ENCODE assay signal across 25 mouse cellular contexts in genomic region chr6:72841986-72842502, GRCm38 (mm10). TPM values are rescaled to one million over a fixed set of nuclear protein-coding genes. Genes with fewer than 3 reads are reported as not detected.
DNase-seq lines count a peak whose midpoint lies in the region; ATAC-seq and TF ChIP-seq lines count a peak whose summit lies in the region.
"Had no signal": no experiment of that assay in that cellular context is flagged by ENCODE, and none has a peak within 500 bp of the region (broad histone marks: within the 10 kb centered on the region; RNA-seq: fewer than 3 reads in every experiment).

No protein-coding gene starts in this region.

- no peak overlapping the region for H3K4me2 ChIP-seq in hindbrain, postnatal 0 days (ENCODE audit: low read depth, low read length)
- H3K4me2 ChIP-seq: embryonic facial prominence, embryonic 15.5 days; heart, embryonic 12.5 days; hindbrain, embryonic 15.5 days had no signal

- no peak overlapping the region for H3K9ac ChIP-seq in ES-E14 (ENCODE audit: insufficient read depth, low read depth, low read length, poor library complexity, severe bottlenecking)
- no peak overlapping the region for H3K9ac ChIP-seq in hindbrain, postnatal 0 days (replicated peaks; ENCODE audit: low read length)
- H3K9ac ChIP-seq: embryonic facial prominence, embryonic 15.5 days; heart, embryonic 12.5 days; hindbrain, embryonic 15.5 days had no signal

- ATAC-seq in frontal cortex, adult (ENCODE audit: low TSS enrichment): peak; percentile 61
- ATAC-seq in hindbrain, postnatal 0 days: no peak
- ATAC-seq: CD4-positive, CD25-positive, alpha-beta regulatory T cell, adult 4 months; forebrain, embryonic 14.5 days; inflammation-experienced regulatory T-cells, adult 6 months; intestine, postnatal 0 days had no signal

- in situ Hi-C loops in ES-E14 (cut with MboI; ENCODE audit: low sequenced_read_pairs in 2 of 2, unreplicated experiment in 2 of 2): loop anchor here (25.0 kb wide), 1 partner anchor 430 kb away; the partner anchor contains the start of gene Ggcx (in 2 of the 2)

- H3K27me3 ChIP-seq in hindbrain, postnatal 0 days (ENCODE audit: insufficient read depth, low read length): no peaks in the 10 kb centered on the region
- H3K27me3 ChIP-seq: embryonic facial prominence, embryonic 15.5 days; heart, embryonic 12.5 days; hindbrain, embryonic 15.5 days had no signal

- H3K9me3 ChIP-seq in ES-E14 (ENCODE audit: control insufficient read depth, insufficient read depth, low read depth, low read length): no peaks in the 10 kb centered on the region
- no peaks in the 10 kb centered on the region for H3K9me3 ChIP-seq in hindbrain, postnatal 0 days (ENCODE audit: low read length)
- H3K9me3 ChIP-seq: embryonic facial prominence, embryonic 15.5 days; forebrain, embryonic 10.5 days; G1E; heart, embryonic 12.5 days; hindbrain, embryonic 10.5 days; hindbrain, embryonic 15.5 days had no signal

- no peak for DNase-seq in frontal cortex, postnatal 10 days (ENCODE audit: low spot score in 2 of 2)
- peak; percentile 23 for DNase-seq in right cerebral cortex, adult 18-20 months
- DNase-seq in right cerebral cortex, postnatal 36 days (ENCODE audit: low spot score in 2 of 2): no peak
- DNase-seq in ES-E14 (ENCODE audit: low read depth, low spot score): no peak
- peak; percentile 43 for DNase-seq in brain, adult 2 months (ENCODE audit: low read depth, low spot score)
- DNase-seq in embryo, embryonic 11 days: no peak
- DNase-seq in hindbrain, postnatal 0 days (ENCODE audit: low spot score): no peak
- DNase-seq: adrenal gland, postnatal 10 days; cerebellum, adult 2 months; cerebellum, postnatal 10 days; gastrocnemius, postnatal 10 days; heart, adult 18-20 months; kidney, adult 8-10 months had no signal

- peak overlapping the region; percentile 70; the same call in 1 of the 2 replicates for H3K27ac ChIP-seq in ES-E14 (ENCODE audit: insufficient read depth, low read depth, low read length, poor library complexity, severe bottlenecking)
- no peak overlapping the region for H3K27ac ChIP-seq in hindbrain, postnatal 0 days
- H3K27ac ChIP-seq: embryonic facial prominence, embryonic 15.5 days; forebrain, embryonic 10.5 days; hindbrain, embryonic 10.5 days; hindbrain, embryonic 15.5 days had no signal

- TF ChIP-seq CTCF in hindbrain, postnatal 0 days (IDR thresholded peaks at IDR 0.05; ENCODE audit: low read depth): no peak

- no peak overlapping the region for H3K4me3 ChIP-seq in ES-E14 (ENCODE audit: insufficient read depth in 1 of 2, low read depth in 1 of 2, low read length in 2 of 2, poor library complexity in 1 of 2, severe bottlenecking in 1 of 2)
- H3K4me3 ChIP-seq in hindbrain, postnatal 0 days (ENCODE audit: low read length): no peak overlapping the region
- H3K4me3 ChIP-seq: embryonic facial prominence, embryonic 15.5 days; erythroblast, embryonic 14.5 days; forebrain, embryonic 10.5 days; heart, embryonic 12.5 days; hindbrain, embryonic 10.5 days; hindbrain, embryonic 15.5 days had no signal

- WGBS in hindbrain, postnatal 0 days: 89% methylated on average over 7 of the region's 7 CpGs

- H3K4me1 ChIP-seq in ES-E14 (ENCODE audit: control insufficient read depth in 2 of 2, insufficient read depth in 2 of 2, low read length in 2 of 2, poor library complexity in 1 of 2): peaks cover 2 to 8% of the 10 kb centered on the region in 2 experiments; a peak in 2 of 4 replicates
- no peaks in the 10 kb centered on the region for H3K4me1 ChIP-seq in hindbrain, postnatal 0 days (ENCODE audit: insufficient read depth, low read length)
- H3K4me1 ChIP-seq: embryonic facial prominence, embryonic 15.5 days; forebrain, embryonic 10.5 days; heart, embryonic 12.5 days; hindbrain, embryonic 10.5 days; hindbrain, embryonic 15.5 days had no signal

- peaks cover 5% of the 10 kb centered on the region for H3K36me3 ChIP-seq in ES-E14 (ENCODE audit: control insufficient read depth, insufficient read depth, low read length, poor library complexity, severe bottlenecking)
- peaks cover 30% of the 10 kb centered on the region for H3K36me3 ChIP-seq in hindbrain, postnatal 0 days (ENCODE audit: insufficient read depth, low read length)

TF ChIP-seq in ES-E14, 5 proteins besides CTCF, POLR2A, EP300 and RAD21:
- TF ChIP-seq CHD2 (IDR thresholded peaks at IDR 0.05; ENCODE audit: low read depth, low read length): no peak
- TF ChIP-seq MAFK (IDR thresholded peaks at IDR 0.05; ENCODE audit: insufficient read depth, low read depth, low read length): no peak
- TF ChIP-seq HCFC1 (IDR thresholded peaks at IDR 0.05; ENCODE audit: borderline replicate concordance, insufficient read depth, low read length): no peak
TF ChIP-seq in ES-E14: peak in this region for 0.

RNA-seq across cellular contexts. Expression of gene Tcf7l1, which starts 53.0 kb away (rescaled TPM):
- total RNA-seq in ES-E14 (2012; rRNA removed): 12.5 and 14.5 TPM in 2 replicates
- 2.4 and 4.0 TPM in 2 replicates for total RNA-seq in hindbrain, postnatal 0 days (2014; rRNA removed)
- 8.2 and 9.1 TPM in 2 replicates for polyA plus RNA-seq in hindbrain, postnatal 0 days (2015; fragmentation: Nextera tagmentation; extraction: Ambion mirVana)
- polyA plus RNA-seq: G1E had no signal

RNA-seq across cellular contexts. Expression of gene Kcmf1, which starts 57.7 kb away (rescaled TPM):
- total RNA-seq in ES-E14 (2012; rRNA removed): 101 and 122 TPM in 2 replicates
- 66.5 and 76.9 TPM in 2 replicates for total RNA-seq in hindbrain, postnatal 0 days (2014; rRNA removed)
- polyA plus RNA-seq in hindbrain, postnatal 0 days (2015; fragmentation: Nextera tagmentation; extraction: Ambion mirVana): 50.1 and 51.0 TPM in 2 replicates

Comparison
In these comparisons a context has a peak if more than half of its experiments do, and no peak if none do; other contexts are left out.
1. DNase-seq: peak in right cerebral cortex, adult 18-20 months (single experiment) and brain, adult 2 months (single experiment); none in frontal cortex, postnatal 10 days (0 of 2), right cerebral cortex, postnatal 36 days (0 of 2), ES-E14 (single experiment), embryo, embryonic 11 days (single experiment) and hindbrain, postnatal 0 days (single experiment).